Mouse (Mus musculus): Measurements from ENCODE around the gene Hcrtr1.

DNA sequence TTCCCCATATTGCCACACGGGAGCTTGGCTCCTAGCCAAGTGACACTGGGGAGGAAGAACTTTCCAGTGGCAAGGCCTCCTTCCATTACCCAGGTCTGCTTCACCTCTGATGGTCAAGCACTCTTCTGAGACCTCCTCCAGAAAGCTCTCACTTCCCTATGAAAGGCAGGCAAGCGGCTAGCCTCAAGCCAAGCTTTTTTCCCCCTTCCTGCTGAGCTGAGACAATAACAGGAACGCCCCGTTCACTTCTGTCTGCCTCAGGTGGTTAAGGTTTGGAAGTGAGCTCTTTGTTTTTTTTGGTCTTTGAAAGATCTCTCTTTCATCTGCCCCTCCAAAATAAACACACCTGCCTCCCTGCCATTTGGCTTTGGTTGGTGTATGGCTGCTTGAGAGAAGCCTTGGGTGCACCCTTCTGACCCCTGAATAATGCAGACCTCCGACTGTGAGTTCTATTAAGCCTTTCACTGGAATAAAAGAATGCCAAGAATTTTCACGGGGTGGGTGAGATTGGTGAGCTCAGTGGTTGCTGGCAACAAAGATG is 37.0 kb downstream of the Hcrtr1 start, which contains the start of gene Pef1:
- TF ChIP-seq CTCF (IDR thresholded peaks at IDR 0.05; ENCODE audit: low read depth, low read length) (no peak), EP300 (IDR thresholded peaks at IDR 0.05; ENCODE audit: insufficient read depth, low read depth, low read length) (peak; percentile 84)

Data from ES-Bruce4 (cell line).